28 mouse cellular contexts compared by ENCODE assay signal in the genomic region with DNA sequence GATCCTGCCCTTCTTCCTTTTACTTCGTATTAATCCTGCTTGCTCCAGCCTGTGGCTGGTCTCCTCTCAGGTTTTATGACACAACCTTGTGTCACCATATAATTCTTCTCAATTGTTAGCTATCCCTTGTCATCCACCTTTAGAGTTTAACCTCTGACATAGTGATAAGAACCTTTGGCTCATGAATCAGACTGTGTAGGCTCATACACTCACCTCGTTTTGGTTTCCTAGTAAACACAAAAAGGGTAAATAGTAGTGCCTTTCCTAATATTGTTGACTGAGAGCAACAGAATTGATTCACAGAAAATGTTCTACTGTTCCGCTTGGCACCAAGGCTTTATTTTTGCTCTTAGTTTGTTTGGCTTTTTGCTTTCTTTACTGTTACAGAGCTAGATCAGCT.
"Had no signal": no experiment of that assay in that cellular context is flagged by ENCODE, and none has a peak within 500 bp of the region (broad histone marks: within the 10 kb centered on the region; RNA-seq: fewer than 3 reads in every experiment).

No protein-coding gene starts in this region.

- H3K27ac ChIP-seq: left cerebral cortex, adult 2 months; limb, embryonic 10.5 days; limb, embryonic 12.5 days; limb, embryonic 13.5 days; limb, embryonic 15.5 days; liver, embryonic 13.5 days; liver, embryonic 14.5 days; liver, embryonic 15.5 days; lung, embryonic 15.5 days; macrophage; midbrain, embryonic 10.5 days; midbrain, embryonic 12.5 days; midbrain, embryonic 13.5 days; midbrain, embryonic 15.5 days; neural tube, embryonic 12.5 days had no signal

- DNase-seq: layer of hippocampus, postnatal 36 days; left cerebral cortex, postnatal 4 days; liver, embryonic 13.5 days; lung, adult 18-20 months; lung, adult 2 months; lung, postnatal 10 days; lung, postnatal 14 days; lung, postnatal 4 days; midbrain, embryonic 14.5 days had no signal

- H3K36me3 ChIP-seq: limb, embryonic 10.5 days; limb, embryonic 12.5 days; limb, embryonic 13.5 days; limb, embryonic 15.5 days; liver, embryonic 13.5 days; liver, embryonic 15.5 days; lung, embryonic 15.5 days; midbrain, embryonic 10.5 days; midbrain, embryonic 12.5 days; midbrain, embryonic 13.5 days; midbrain, embryonic 15.5 days; neural tube, embryonic 12.5 days had no signal

- H3K4me3 ChIP-seq: left cerebral cortex, adult 2 months; limb, embryonic 10.5 days; limb, embryonic 12.5 days; limb, embryonic 13.5 days; limb, embryonic 15.5 days; liver, embryonic 13.5 days; liver, embryonic 15.5 days; lung, embryonic 15.5 days; megakaryocyte, embryonic 14.5 days; midbrain, embryonic 10.5 days; midbrain, embryonic 12.5 days; midbrain, embryonic 13.5 days; midbrain, embryonic 15.5 days; myocyte; neural tube, embryonic 12.5 days had no signal

- H3K4me2 ChIP-seq: limb, embryonic 12.5 days; limb, embryonic 13.5 days; limb, embryonic 15.5 days; liver, embryonic 13.5 days; liver, embryonic 15.5 days; lung, embryonic 14.5 days; lung, embryonic 15.5 days; midbrain, embryonic 11.5 days; midbrain, embryonic 12.5 days; midbrain, embryonic 13.5 days; midbrain, embryonic 15.5 days; neural tube, embryonic 12.5 days had no signal

- ATAC-seq: midbrain, embryonic 13.5 days; midbrain, embryonic 15.5 days; midbrain, embryonic 16.5 days had no signal

- H3K9ac ChIP-seq: limb, embryonic 12.5 days; limb, embryonic 13.5 days; limb, embryonic 15.5 days; liver, embryonic 13.5 days; liver, embryonic 14.5 days; liver, embryonic 15.5 days; lung, embryonic 14.5 days; lung, embryonic 15.5 days; midbrain, embryonic 12.5 days; midbrain, embryonic 13.5 days; midbrain, embryonic 15.5 days; neural tube, embryonic 12.5 days had no signal

- H3K4me1 ChIP-seq: limb, embryonic 13.5 days; limb, embryonic 15.5 days; liver, embryonic 13.5 days; liver, embryonic 15.5 days; megakaryocyte, embryonic 14.5 days; midbrain, embryonic 10.5 days; midbrain, embryonic 12.5 days had no signal

- H3K9me3 ChIP-seq: limb, embryonic 10.5 days; limb, embryonic 12.5 days; limb, embryonic 13.5 days; limb, embryonic 15.5 days; liver, embryonic 13.5 days; liver, embryonic 15.5 days; lung, embryonic 15.5 days; megakaryocyte, embryonic 14.5 days; midbrain, embryonic 10.5 days; midbrain, embryonic 12.5 days; midbrain, embryonic 13.5 days; midbrain, embryonic 15.5 days; neural tube, embryonic 12.5 days had no signal

- H3K27me3 ChIP-seq: liver, embryonic 13.5 days; liver, embryonic 15.5 days; lung, embryonic 15.5 days; midbrain, embryonic 12.5 days; midbrain, embryonic 15.5 days; neural tube, embryonic 12.5 days had no signal
